Mouse (Mus musculus): ENCODE data around the gene Barhl1. TPM values are rescaled to one million over a fixed set of nuclear protein-coding genes. Genes with fewer than 3 reads are reported as not detected.

The Barhl1 gene
- total RNA-seq, 1 experiment from 2014 or later, result 0.38 TPM

GRCm38 (mm10) chr2:28882826-28883485 is 33.5 kb downstream of the Barhl1 start:
- ATAC-seq (replicated peaks; ENCODE audit: insufficient number of reproducible peaks, low FRiP score, low TSS enrichment, poor library complexity, severe bottlenecking), result no peak

GRCm38 (mm10) chr2:28882047-28882446 is 34.4 kb downstream of the Barhl1 start:
- ATAC-seq (replicated peaks; ENCODE audit: insufficient number of reproducible peaks, low FRiP score, low TSS enrichment, poor library complexity, severe bottlenecking), result no peak

- no peak for ATAC-seq (replicated peaks; ENCODE audit: insufficient number of reproducible peaks, low FRiP score, low TSS enrichment, poor library complexity, severe bottlenecking)
Measured at GRCm38 (mm10) chr2:28881275-28881674, 35.2 kb downstream of the Barhl1 start.

GRCm38 (mm10) chr2:28875554-28875953 is 40.9 kb downstream of the Barhl1 start:
- no peak for ATAC-seq (replicated peaks; ENCODE audit: insufficient number of reproducible peaks, low FRiP score, low TSS enrichment, poor library complexity, severe bottlenecking)

- no peak for ATAC-seq (replicated peaks; ENCODE audit: insufficient number of reproducible peaks, low FRiP score, low TSS enrichment, poor library complexity, severe bottlenecking)
Measured at GRCm38 (mm10) chr2:28867495-28867894, 49.0 kb downstream of the Barhl1 start.

- no peak for ATAC-seq (replicated peaks; ENCODE audit: insufficient number of reproducible peaks, low FRiP score, low TSS enrichment, poor library complexity, severe bottlenecking)
Measured at GRCm38 (mm10) chr2:28863857-28864256, 52.6 kb downstream of the Barhl1 start.

GRCm38 (mm10) chr2:28860678-28861423 is 55.6 kb downstream of the Barhl1 start:
- ATAC-seq (replicated peaks; ENCODE audit: insufficient number of reproducible peaks, low FRiP score, low TSS enrichment, poor library complexity, severe bottlenecking), result no peak

- no peak for ATAC-seq (replicated peaks; ENCODE audit: insufficient number of reproducible peaks, low FRiP score, low TSS enrichment, poor library complexity, severe bottlenecking)
Measured at GRCm38 (mm10) chr2:28859303-28859702, 57.2 kb downstream of the Barhl1 start.

Other genes starting within 250 kb of the Barhl1 start
- gene Spaca9, start 216.9 kb downstream of the Barhl1 start, total RNA-seq (2017), result 1.3 to 10.1 TPM (median 3.3 TPM) in 3 replicates
- gene Ak8, start 216.5 kb downstream of the Barhl1 start, total RNA-seq (2017), result 0.39 to 1.6 TPM in 2 of 3 replicates, not detected in the other
- 5.3 to 9.1 TPM (median 6.1 TPM) in 3 replicates for gene Gtf3c4, start 76.3 kb downstream of the Barhl1 start, total RNA-seq (2017)
- gene Ddx31, start 76.3 kb downstream of the Barhl1 start, total RNA-seq (2017), result 7.3 to 14.4 TPM (median 11.5 TPM) in 3 replicates
- 1.7 TPM in 1 of 3 replicates, not detected in the others for gene Cfap77, start 138.4 kb upstream of the Barhl1 start, total RNA-seq (2017)
- gene Ttf1, start 143.6 kb upstream of the Barhl1 start, total RNA-seq (2017), result 20.0 to 44.0 TPM (median 29.0 TPM) in 3 replicates
- 97.7 to 134 TPM (median 109 TPM) in 3 replicates for gene Setx, start 207.5 kb upstream of the Barhl1 start, total RNA-seq (2017)